Comparison of ENCODE assay signal across 18 mouse cellular contexts in the genomic region with DNA sequence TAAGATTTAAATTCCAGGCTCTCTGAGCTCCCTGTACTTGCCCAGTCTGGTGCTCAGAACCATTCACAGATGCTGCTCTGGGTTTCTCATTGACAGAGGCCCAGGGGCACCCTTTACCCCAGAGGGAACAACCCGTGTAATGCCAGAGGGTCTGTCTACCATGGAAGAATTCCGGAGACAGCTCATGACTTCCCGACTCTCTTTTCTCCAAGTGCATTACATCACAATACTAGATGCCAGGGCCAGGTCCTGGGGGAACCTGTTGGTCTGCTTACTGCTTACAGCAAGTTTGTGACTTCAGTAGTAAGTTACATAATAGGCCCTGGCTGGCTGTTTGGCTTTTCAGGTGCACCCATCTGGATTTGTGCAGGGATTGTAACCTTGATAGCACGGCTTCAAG. TPM values are rescaled to one million over a fixed set of nuclear protein-coding genes. Genes with fewer than 3 reads are reported as not detected.
A peak's percentile ranks its signal among the peaks of the same experiment; 100 is the strongest.
DNase-seq lines count a peak whose midpoint lies in the region; ATAC-seq and TF ChIP-seq lines count a peak whose summit lies in the region.
"Had no signal": no experiment of that assay in that cellular context is flagged by ENCODE, and none has a peak within 500 bp of the region (broad histone marks: within the 10 kb centered on the region; RNA-seq: fewer than 3 reads in every experiment).

No protein-coding gene starts in this region.

- ATAC-seq in stomach, postnatal 0 days (ENCODE audit: low FRiP score, low TSS enrichment), result peak; percentile 60
- ATAC-seq in neural tube, embryonic 15.5 days (ENCODE audit: low FRiP score), result no peak
- ATAC-seq: forebrain, embryonic 16.5 days had no signal

- no peak overlapping the region for H3K9ac ChIP-seq in stomach, postnatal 0 days (ENCODE audit: low read length)
- no peak overlapping the region for H3K9ac ChIP-seq in neural tube, embryonic 15.5 days (replicated peaks)
- H3K9ac ChIP-seq: heart, embryonic 13.5 days; limb, embryonic 12.5 days had no signal

- no peaks in the 10 kb centered on the region for H3K36me3 ChIP-seq in kidney, adult 2 months (ENCODE audit: control insufficient read depth, insufficient read depth, low read length)
- H3K36me3 ChIP-seq in stomach, postnatal 0 days (ENCODE audit: control insufficient read depth, insufficient read depth, low read length), result no peaks in the 10 kb centered on the region
- no peaks in the 10 kb centered on the region for H3K36me3 ChIP-seq in neural tube, embryonic 15.5 days
- H3K36me3 ChIP-seq: heart, embryonic 13.5 days; limb, embryonic 12.5 days had no signal

- TF ChIP-seq POLR2A in kidney, adult 2 months (IDR thresholded peaks at IDR 0.05; ENCODE audit: low read depth, low read length), result no peak
- TF ChIP-seq POLR2A in lung, adult 2 months (IDR thresholded peaks at IDR 0.05; ENCODE audit: borderline replicate concordance, extremely low read depth, low read depth, low read length), result no peak

- peaks cover 9% of the 10 kb centered on the region; the same call in 1 of the 2 replicates for H3K4me1 ChIP-seq in kidney, adult 2 months (ENCODE audit: control insufficient read depth, insufficient read depth, low read length)
- H3K4me1 ChIP-seq in lung, adult 2 months (ENCODE audit: control insufficient read depth, insufficient read depth, low read length), result peaks cover 4% of the 10 kb centered on the region; the same call in 1 of the 2 replicates
- no peaks in the 10 kb centered on the region for H3K4me1 ChIP-seq in stomach, postnatal 0 days (replicated peaks; ENCODE audit: control insufficient read depth, insufficient read depth)
- H3K4me1 ChIP-seq in neural tube, embryonic 15.5 days, result no peaks in the 10 kb centered on the region

- intact Hi-C loops in gastrocnemius, adult 2 months (cut with DNase I), result no loop called here

- no peaks in the 10 kb centered on the region for H3K9me3 ChIP-seq in stomach, postnatal 0 days (ENCODE audit: control insufficient read depth, low read length)
- H3K9me3 ChIP-seq in neural tube, embryonic 15.5 days (replicated peaks), result no peaks in the 10 kb centered on the region
- H3K9me3 ChIP-seq: heart, embryonic 13.5 days; limb, embryonic 12.5 days had no signal

- DNase-seq in gastrocnemius, adult 2 months, result peak; percentile 32
- no peak for DNase-seq in gastrocnemius, postnatal 10 days
- DNase-seq in kidney, adult 2 months, result peak; percentile 62
- peak; percentile 39 for DNase-seq in lung, adult 2 months
- DNase-seq in stomach, postnatal 0 days (ENCODE audit: low spot score), result peak; percentile 66
- DNase-seq in layer of hippocampus, adult 9-11 months, result no peak
- no peak for DNase-seq in spleen, postnatal 14 days (ENCODE audit: low spot score in 2 of 2)
- DNase-seq: cerebellum, adult 11 months; layer of hippocampus, postnatal 36 days; right cerebral cortex, postnatal 14 days; thymus, postnatal 14 days had no signal

- H3K4me2 ChIP-seq in stomach, postnatal 0 days (replicated peaks; ENCODE audit: low read depth), result no peak overlapping the region
- no peak overlapping the region for H3K4me2 ChIP-seq in neural tube, embryonic 15.5 days
- H3K4me2 ChIP-seq: heart, embryonic 13.5 days; limb, embryonic 12.5 days; midbrain, embryonic 11.5 days had no signal

- TF ChIP-seq EP300 in stomach, postnatal 0 days (optimal IDR thresholded peaks at IDR 0.05), result no peak

- no peaks in the 10 kb centered on the region for H3K27me3 ChIP-seq in kidney, adult 2 months (replicated peaks; ENCODE audit: control insufficient read depth, insufficient read depth, low read length)
- no peaks in the 10 kb centered on the region for H3K27me3 ChIP-seq in stomach, postnatal 0 days (ENCODE audit: control insufficient read depth, insufficient read depth, low read length)
- H3K27me3 ChIP-seq in neural tube, embryonic 15.5 days (replicated peaks), result no peaks in the 10 kb centered on the region
- H3K27me3 ChIP-seq: heart, embryonic 13.5 days; limb, embryonic 12.5 days had no signal

- TF ChIP-seq CTCF in gastrocnemius, adult 2 months (IDR thresholded peaks at IDR 0.05), result no peak
- TF ChIP-seq CTCF in kidney, adult 2 months (conservative IDR thresholded peaks at IDR 0.05; ENCODE audit: insufficient read depth, insufficient read length, low read depth, low read length), result no peak
- TF ChIP-seq CTCF in lung, adult 2 months (IDR thresholded peaks at IDR 0.05; ENCODE audit: insufficient read depth, low read length), result no peak
- no peak for TF ChIP-seq CTCF in stomach, postnatal 0 days (IDR thresholded peaks at IDR 0.05; ENCODE audit: low read depth)

- H3K4me3 ChIP-seq in gastrocnemius, adult 2 months, result no peak overlapping the region
- H3K4me3 ChIP-seq in kidney, adult 2 months (ENCODE audit: insufficient read depth, low read depth, low read length), result no peak overlapping the region
- no peak overlapping the region for H3K4me3 ChIP-seq in lung, adult 2 months (replicated peaks; ENCODE audit: extremely low read depth, low read depth, low read length)
- no peak overlapping the region for H3K4me3 ChIP-seq in stomach, postnatal 0 days (ENCODE audit: low read depth, low read length)
- no peak overlapping the region for H3K4me3 ChIP-seq in neural tube, embryonic 15.5 days (replicated peaks)
- H3K4me3 ChIP-seq: heart, embryonic 13.5 days; limb, embryonic 12.5 days had no signal

- WGBS in kidney, adult 2 months, result 33% methylated on average over 4 of the region's 4 CpGs
- WGBS in lung, adult 2 months, result 47% methylated on average over 4 of the region's 4 CpGs
- WGBS in stomach, postnatal 0 days, result 53% methylated on average over 4 of the region's 4 CpGs
- 71% methylated on average over 4 of the region's 4 CpGs for WGBS in neural tube, embryonic 15.5 days

- H3K27ac ChIP-seq in gastrocnemius, adult 2 months, result no peak overlapping the region
- H3K27ac ChIP-seq in kidney, adult 2 months (ENCODE audit: insufficient read depth, low read depth, low read length), result peak overlapping the region; percentile 46
- H3K27ac ChIP-seq in stomach, postnatal 0 days (replicated peaks), result peak overlapping the region; percentile 81
- no peak overlapping the region for H3K27ac ChIP-seq in neural tube, embryonic 15.5 days (replicated peaks)
- H3K27ac ChIP-seq: heart, embryonic 13.5 days; limb, embryonic 12.5 days had no signal

RNA-seq across cellular contexts. Expression of gene Afdn, which starts 45.7 kb away (rescaled TPM):
- total RNA-seq in gastrocnemius, adult 2 months (2021), result 10 to 100 TPM; 33.3 to 45.6 TPM
- 10 to 100 TPM; 79.9 to 99.8 TPM for total RNA-seq in gastrocnemius, postnatal 10 days (2021)
- 35.1 and 42.3 TPM in 2 replicates for polyA plus RNA-seq in kidney, adult 2 months (2012; rRNA removed)
- 52.2 and 78.2 TPM in 2 replicates for polyA plus RNA-seq in lung, adult 2 months (2012; rRNA removed)
- polyA plus RNA-seq in stomach, postnatal 0 days (2015; fragmentation: Nextera tagmentation; extraction: Ambion mirVana), result 116 and 118 TPM in 2 replicates
- 90.4 and 124 TPM in 2 replicates for polyA plus RNA-seq in neural tube, embryonic 15.5 days (2015; fragmentation: Nextera tagmentation; extraction: Ambion mirVana)

RNA-seq across cellular contexts. Expression of gene Tcte2, which starts 47.0 kb away (rescaled TPM):
- total RNA-seq in gastrocnemius, adult 2 months (2021), result 1 to 10 TPM; 1.7 TPM
- total RNA-seq in gastrocnemius, postnatal 10 days (2021), result 1 to 10 TPM; 1.6 to 2.3 TPM
- 4.3 and 5.1 TPM in 2 replicates for polyA plus RNA-seq in kidney, adult 2 months (2012; rRNA removed)
- polyA plus RNA-seq in lung, adult 2 months (2012; rRNA removed), result 6.2 and 8.1 TPM in 2 replicates
- polyA plus RNA-seq in stomach, postnatal 0 days (2015; fragmentation: Nextera tagmentation; extraction: Ambion mirVana), result 3.3 and 3.6 TPM in 2 replicates
- polyA plus RNA-seq in neural tube, embryonic 15.5 days (2015; fragmentation: Nextera tagmentation; extraction: Ambion mirVana), result 15.4 and 20.3 TPM in 2 replicates
- total RNA-seq: common myeloid progenitor, adult 5-6 weeks; hematopoietic stem cell, adult 5-6 weeks had no signal

Comparison
In these comparisons a context has a peak if more than half of its experiments do, and no peak if none do; other contexts are left out.
1. DNase-seq: peak in gastrocnemius, adult 2 months (single experiment), kidney, adult 2 months (single experiment), lung, adult 2 months (single experiment) and stomach, postnatal 0 days (single experiment); none in gastrocnemius, postnatal 10 days (single experiment), layer of hippocampus, adult 9-11 months (single experiment) and spleen, postnatal 14 days (0 of 2).
2. H3K27ac ChIP-seq: peak in kidney, adult 2 months (single experiment) and stomach, postnatal 0 days (single experiment); none in gastrocnemius, adult 2 months (single experiment) and neural tube, embryonic 15.5 days (single experiment).